Mouse (Mus musculus): ENCODE data around the gene Hnrnpa3. TPM values are rescaled to one million over a fixed set of nuclear protein-coding genes. Genes with fewer than 3 reads are reported as not detected.

Gene Hnrnpa3
- polyA plus RNA-seq, 1 experiment from 2014 or later: 384 TPM

Small RNA genes within 50 kb of the gene (microRNA-seq; reads per million reads assigned to microRNA genes)
- gene Gm24574: not detected

Other genes starting within 250 kb of the Hnrnpa3 start
- 33.0 and 33.7 TPM in 2 replicates for gene Nfe2l2, start 45.4 kb downstream of the Hnrnpa3 start, polyA plus RNA-seq (2016; fragmentation: Nextera tagmentation; extraction: Ambion mirVana)
- gene Agps, start 172.9 kb downstream of the Hnrnpa3 start, polyA plus RNA-seq (2016; fragmentation: Nextera tagmentation; extraction: Ambion mirVana): 48.7 and 52.4 TPM in 2 replicates

All from embryonic facial prominence, embryonic 10.5 days (tissue).